Mouse (Mus musculus) megakaryocyte progenitor cell, adult 5-6 weeks (primary cell): ENCODE measurements around the gene Hoxa3. TPM values are rescaled to one million over a fixed set of nuclear protein-coding genes. Genes with fewer than 3 reads are reported as not detected.

Experiments used
- ATAC-seq: replicated peaks from 2 replicates; pipeline ENCODE4 v1.8.0; 2016; ENCODE audit warnings: mild to moderate bottlenecking, moderate TSS enrichment, inconsistent platforms; ENCODE audit not compliant: poor library complexity
- total RNA-seq, 2 experiments: library from RNA; stranded (forward) in 1 of 2; stranded (reverse) in 1 of 2; fragments of 157-497, 149-512 nt in 1 of 2; fragments of 200-1000 nt in 1 of 2; gene quantifications; 2 replicates each; pipeline versions ENCODE4 v1.2.3 to v1.2.4; 2015 to 2017

Hoxa3 gene
- total RNA-seq (2015) (0.59 and 2.1 TPM in 2 replicates), total RNA-seq (2017) (0.37 and 0.42 TPM in 2 replicates)

DNA sequence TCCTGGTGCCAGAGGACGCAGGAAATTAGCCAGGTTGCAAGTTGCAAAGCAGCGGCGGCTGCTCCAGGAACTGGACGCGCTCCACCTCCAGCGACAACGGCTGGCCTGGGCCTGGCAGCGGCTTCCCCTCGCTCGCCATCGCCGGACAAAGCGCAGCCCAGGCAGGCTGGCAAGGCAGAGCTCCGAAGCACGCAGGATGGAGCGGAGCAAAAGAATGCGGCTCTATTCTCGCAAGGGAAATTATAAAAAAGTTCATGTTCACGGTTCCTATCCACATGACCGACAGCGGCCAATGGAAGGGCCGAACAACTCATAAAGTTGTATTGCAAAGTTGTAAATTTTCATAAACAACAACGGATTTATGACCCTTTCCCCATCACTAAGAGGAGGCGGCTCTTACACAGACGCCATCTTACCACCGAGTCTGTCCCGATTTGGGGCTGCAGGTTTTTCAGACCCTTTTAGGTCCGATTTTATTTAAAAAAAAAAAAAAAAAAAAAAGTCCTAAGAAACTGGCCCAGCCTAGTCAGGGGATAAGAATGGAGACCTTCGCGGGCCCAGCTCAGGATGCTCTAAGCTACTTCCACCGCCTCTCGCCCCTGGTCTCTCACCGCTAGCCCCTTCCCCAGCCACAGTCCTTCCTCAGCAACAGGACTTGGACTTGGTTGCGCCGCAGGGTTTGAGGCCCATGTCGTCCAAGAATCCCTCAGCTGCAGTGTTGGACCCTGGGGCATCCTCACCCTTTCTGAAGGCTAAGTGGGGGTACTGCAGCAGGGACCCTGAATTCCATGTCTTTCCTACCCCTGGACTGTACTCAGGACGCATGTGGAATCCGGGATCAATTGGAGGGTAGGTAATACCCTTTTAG is at the start of gene Hoxa3, which contains the start of gene Gm28308:
TSS of gene Hoxa3 (minus strand) at position 218 of the 868 bp plus-strand sequence.
TSS of gene Gm28308 (minus strand) at position 221 of the 868 bp plus-strand sequence.
- peak; percentile 7; the same call in 1 of the 2 replicates for ATAC-seq

DNA sequence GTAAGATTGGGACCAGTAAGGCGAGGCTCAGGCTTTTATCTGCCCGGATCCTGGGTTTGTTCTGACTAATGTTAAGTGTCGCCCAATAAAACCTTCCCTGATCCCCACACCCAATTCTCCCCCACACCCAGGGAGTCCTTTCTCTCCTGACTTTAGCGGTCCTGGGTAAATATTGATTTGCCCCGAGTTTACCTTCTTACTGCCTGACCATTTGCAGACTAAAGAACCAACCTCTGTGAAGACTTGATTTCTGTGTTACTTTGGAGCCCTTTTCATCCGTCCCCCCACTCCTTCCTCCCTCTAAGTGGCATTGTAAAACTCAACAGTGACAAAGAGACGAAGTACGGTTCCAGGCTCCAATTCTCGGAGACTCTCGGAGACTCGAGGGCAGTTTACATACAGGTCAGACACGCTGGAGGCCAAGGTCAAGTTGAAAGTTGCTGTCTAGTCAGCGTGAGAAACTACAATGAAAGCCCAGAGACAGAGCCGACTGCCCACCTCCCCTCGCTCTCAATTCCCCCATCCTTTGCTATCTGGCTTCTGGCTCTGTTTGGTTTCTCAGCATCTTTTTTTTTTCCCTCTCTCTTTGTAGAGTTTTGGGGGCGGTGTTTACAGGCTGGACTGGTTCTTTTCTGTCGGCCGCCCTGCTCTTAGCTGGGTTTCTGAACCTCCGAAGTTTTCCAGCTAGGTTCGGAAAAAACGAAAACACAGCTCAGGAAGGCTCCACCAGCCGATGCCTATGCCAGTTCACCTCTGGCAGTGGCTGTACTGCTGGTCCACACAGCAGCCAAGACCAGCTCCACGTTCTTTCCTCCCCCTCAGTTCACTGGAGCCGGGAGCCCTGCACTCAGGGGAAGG is 49.6 kb upstream of the Hoxa3 start:
- ATAC-seq: no peak

DNA sequence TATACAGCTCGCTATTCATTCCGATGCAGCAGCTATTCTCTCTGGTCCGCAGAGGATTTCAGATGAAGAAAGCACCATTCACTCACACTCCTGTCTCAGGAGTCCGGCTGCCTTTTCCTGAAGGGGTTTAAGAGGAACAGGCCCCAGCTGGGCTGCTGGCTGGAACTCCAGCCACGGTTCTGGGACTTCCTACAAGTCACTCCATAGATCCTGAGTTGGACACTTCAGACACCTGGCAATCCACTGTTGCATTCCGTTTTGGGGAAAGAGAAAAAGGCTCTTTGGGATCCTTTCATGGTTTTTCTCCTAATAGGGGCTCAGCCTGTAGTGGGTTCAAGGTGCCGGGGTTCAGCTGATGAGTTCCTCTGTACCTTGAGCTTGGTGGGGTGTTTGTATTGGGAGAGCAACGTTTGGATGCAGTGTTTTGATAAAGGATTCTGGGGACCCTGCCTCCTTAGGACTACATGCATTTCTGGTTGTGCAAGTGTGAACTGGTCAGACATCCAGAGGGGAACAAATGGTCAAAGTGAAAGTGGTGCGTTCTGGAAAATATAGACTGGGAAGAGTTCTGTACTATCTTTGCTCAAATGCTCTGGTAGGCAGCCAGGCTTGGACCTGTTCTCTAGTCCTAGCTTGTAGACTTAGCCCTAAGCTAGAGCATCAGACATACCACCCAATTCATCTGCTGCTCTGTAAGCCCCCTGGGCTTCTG is 48.8 kb upstream of the Hoxa3 start:
- no peak for ATAC-seq

DNA sequence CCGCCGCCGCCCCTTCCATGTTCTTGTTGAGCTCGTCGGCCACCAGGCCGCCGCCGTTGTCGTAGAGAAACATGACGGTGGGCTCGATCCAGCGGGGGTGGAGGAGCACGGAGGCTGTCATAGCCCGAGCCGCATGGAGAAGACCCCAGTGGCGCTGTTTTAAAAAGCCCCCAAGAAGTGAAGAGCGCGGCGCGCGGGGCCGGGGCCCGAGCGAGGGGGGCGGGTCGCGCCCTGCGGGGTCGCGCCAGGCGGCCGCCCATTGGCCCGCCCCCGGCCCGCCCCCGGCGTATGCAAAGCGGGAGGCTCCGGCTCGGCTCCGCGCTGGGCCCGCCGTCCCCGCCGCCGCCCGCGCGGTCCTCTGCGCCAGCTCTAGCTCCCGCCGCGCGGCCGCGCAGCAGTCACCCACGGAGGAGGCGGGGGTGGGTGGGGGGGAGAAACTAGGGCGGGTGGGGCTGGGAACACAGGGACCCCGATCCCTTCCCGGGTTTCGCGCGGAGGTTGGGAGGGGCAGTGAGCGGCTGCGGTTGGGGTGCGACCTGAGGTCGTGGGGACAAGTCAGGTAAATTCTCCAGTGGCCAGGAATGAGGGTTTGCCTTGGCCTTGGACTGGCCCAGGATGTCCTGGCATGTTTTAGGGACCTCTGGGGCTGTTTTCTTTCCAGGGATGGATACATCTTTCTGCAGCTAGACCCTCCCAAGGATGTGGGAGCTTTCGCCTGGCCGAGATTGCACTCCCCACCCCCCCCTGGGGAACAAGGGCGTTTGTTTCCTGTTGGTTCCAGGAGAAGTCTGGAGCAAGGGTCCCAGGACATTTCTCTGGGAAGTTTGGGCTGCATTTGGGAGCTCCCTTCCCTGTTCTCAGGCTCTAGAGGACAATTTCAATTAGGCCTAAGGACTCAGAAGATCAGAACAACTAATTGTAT is 47.8 kb upstream of the Hoxa3 start, which contains the start of gene Hoxa13:
TSS of gene Hoxa13 (minus strand) at position 227 of the 922 bp plus-strand sequence.
- ATAC-seq: no peak

DNA sequence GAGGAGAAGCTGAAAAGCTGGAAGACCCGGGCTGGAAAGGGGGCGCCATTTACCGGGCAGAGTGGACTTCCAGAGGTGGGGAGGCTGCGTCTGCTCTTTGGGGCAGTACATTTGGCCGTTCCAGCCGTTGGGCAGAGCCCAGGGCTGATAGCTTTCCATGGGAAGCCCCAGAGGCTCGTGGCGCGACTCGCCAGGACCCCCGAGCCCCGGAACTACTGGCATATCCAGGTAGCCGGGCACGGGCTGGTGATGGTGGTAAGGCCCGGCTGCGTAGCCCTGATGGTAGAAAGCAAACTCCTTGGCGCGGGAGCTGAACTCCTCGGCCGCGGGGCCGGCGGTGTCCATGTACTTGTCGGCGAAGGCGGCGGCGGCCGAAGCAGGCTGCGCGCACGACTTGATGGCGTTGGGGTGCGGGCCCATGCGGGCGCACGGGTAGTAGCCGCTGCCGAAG is 46.7 kb upstream of the Hoxa3 start:
- ATAC-seq: no peak

DNA sequence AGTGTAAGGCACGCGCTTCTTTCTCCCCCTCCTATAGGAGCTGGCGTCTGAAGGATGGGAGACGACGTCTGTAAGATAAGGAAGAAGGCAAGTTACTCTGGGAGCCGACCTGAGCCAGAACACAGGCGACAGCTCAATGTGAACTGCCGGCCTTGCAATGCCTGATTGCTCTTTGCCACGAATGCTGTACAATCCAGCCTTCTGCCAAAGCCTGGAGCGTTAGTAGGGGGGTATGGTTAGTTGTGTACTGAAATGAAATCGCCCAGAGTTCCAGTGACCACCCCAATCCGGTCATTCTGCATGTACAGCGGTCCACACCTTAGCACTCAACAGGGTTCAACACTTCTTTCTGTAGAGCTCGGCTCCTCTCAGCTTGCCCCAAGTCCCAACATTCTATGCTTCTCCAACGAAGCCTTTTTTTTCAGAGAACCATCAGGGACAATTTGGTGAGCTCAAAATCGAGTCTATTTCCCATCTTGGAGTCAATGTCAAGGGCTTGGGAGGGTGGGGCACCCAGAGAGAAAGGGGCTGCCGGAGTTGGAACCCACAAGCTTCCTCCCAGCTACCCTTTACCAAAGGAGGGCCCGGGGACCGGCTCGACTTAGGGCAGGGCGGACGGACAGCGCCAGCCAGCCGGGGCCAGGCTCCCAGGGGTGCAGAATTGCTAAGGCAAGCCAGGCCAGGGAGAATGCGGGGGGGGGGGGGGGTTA is 46.1 kb upstream of the Hoxa3 start:
- ATAC-seq: no peak

DNA sequence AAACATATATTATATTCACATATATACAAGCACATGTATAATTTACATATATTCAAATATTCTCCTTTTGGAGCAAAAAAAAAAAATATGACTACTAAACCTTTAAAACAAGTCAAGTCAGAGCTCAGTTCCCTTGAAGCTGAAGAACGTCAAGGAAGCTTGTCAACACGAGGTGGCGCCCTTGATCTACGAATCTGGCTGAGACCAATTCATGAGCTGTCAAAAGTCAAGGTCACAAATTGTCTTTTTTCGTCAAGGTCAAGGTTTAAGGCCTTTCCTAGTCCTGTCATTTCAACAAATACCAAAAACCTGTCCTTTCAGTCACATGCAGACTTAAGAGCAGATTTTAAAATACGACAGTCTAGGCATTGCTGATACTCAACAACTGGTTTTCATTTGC is 43.8 kb upstream of the Hoxa3 start:
- ATAC-seq: peak; percentile 80

DNA sequence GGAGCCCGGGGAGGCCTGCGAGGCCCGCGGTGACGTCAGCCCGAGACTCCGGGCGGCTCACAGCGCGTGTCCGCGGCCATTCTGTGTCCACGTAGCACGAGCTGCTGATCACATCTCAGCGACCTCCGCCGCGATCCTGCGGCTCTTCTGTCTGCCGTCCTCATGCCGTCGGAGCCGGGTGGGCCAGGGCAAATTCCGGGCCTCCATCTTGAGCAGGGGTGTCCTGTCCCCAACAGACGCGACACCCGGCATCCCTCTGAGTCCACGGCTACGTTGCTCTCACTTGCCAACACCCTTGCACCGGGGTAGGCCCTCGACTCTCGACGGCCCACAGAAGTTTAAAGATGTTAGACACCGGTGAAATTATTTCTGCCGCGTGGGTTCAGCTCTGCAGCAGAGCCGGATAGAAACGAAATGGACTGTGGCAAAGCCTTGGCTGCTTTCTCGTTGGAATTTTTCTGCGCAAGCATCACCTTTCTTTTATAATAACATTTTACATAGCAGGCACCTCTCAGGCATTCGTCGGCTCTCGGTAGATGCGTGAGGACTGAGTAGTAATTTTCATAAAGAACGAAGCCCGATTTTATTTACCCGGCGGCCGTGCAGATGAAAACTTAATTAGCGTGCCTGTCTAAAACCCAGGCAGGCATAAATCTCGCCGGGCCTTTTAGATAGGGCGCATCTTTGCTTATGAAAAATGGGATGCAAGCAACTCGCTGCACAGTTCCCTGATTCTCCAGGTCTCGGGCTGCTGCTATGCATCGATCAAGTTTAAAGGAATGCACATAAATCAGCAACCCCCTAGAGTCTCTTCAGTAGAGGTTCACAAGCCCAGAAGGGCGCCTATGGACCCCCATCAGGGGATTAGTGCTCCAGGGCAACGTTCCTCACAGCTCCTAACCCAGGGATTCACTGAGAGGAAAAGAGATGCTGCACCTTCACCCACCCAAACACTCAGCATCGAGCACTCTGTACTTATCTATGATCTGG is 40.7 kb upstream of the Hoxa3 start:
- ATAC-seq: no peak

DNA sequence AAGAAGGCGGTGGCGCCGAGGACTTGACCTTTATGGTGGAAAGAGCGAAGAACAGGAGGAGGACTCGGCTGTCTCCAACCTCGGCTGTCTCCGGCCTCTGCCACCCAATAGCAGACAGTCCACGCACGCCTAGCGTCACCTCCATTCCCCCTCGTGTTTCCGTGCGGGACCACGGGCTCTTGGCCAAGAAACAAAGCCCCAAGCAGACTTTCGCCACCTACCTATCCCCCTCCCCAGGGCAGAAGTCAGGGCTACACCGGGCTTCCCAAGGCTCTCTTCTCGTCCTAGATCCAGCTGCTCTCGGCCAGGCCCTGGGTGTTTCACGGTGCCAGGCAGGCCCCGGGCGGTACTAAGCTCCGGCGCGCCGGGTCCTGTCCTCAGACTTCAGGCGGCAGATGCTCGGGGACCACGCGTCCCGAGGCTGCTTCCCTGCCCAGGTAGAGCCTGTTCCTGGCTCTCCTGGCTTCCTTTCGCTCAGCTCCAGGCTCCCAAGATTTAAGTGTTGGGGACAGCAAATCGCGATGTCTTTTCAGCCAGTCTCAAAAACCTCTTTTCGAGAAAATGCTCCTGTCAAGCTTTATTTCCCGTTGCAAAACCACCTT is 39.7 kb upstream of the Hoxa3 start:
- ATAC-seq: no peak

DNA sequence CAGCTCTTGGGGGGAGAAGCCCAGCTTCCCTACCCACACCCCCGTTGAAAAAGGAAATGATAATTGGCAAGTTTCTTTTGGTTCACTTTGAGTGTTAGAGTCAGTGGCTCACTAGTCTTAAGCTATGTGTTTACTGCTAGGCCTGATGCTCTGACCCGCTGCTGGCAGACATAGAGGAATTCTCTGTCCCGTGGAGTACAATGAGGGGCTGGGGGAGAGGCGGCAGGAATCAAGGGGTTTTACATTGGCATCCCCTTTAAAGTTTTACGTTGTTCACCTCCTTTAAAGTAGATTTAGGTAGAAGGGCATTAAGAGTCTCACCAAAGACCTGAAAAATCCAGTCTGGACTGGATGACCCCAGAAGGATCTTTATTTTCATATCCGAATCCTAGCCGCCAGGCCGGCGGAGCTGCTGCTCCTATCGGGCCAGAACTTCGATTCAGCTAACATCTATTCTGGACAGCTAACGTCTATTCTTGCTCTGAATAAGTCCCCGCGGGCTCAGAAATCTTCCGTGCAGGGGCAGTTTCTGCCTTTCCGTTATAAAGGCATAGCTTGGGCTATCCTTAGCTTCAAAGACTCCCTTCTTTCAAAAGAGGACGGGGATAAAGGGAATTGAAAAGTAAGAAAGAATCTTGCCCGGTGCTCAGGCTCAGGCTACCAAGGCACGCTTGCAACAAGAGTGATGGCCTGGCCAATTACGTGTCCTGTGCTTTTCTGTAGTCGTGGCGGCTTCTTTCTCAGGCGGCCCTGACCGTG is 39.1 kb upstream of the Hoxa3 start:
- no peak for ATAC-seq

DNA sequence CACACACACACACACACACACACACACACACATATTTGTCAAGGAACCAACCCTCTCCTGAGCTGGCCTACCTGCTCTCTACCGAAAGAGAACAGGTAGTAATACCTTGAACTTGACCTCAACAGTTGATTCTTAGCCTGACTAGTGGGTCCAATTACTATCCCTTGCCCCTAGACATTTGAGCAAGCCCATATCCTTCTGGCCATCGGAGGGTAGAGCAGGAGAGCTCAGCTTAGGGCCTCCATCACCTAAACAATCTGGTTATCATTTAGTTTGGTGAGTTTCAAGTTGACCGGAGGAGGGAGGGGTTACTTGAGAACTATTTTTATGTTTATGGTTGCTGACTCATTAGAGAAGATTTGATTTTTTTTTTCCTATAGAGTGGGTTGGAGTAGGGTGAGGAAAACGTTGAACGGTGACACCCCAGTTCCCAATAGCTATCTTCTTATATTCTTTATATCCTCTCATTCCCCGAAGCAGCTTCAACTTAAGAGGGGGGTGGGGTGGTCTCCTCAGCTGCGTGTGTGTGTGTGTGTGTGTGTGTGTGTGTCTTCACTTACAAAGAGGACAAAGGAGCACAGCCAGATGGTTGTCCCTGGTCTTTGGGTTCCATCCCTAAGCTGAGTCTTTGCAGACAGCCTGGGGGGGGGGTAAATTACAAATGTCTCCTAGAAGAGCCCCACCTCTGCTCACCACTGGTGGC is 38.2 kb upstream of the Hoxa3 start:
- ATAC-seq: no peak

DNA sequence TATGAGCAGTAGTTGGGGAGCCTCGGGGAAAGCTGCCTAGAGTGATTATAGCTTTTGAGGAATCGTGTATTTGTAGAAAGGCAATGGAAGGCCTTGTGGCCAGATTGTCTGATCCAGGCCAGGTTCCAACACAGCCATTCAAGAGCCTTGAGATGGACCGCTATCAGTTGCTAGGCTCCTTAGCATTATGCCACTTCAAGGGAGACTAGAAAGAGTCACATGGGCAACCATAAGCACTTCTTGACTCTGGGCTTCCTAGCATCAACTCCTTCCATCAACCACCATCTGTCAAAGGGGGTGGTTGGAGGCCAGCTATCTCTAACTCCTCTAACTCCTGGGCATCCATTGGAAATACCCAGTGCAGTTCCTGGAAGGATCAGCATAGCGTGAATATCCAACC is 36.7 kb upstream of the Hoxa3 start:
- ATAC-seq: no peak

DNA sequence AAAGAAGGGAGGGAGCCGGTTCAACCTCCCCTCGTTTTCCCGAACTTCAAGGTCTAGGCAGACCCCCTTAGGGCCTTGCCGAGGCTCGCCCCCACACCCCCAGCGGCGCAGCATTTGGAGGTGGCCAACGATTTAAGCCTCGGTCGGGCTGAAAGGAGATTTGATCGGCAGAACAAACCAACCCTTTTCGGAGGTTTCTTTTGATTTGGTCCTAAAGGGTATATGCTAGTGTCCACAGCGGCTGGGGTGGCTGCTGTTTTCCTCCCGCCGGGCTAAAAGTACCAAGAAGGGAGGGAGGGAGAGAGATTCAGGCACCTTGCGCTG is 36.2 kb upstream of the Hoxa3 start:
- no peak for ATAC-seq

DNA sequence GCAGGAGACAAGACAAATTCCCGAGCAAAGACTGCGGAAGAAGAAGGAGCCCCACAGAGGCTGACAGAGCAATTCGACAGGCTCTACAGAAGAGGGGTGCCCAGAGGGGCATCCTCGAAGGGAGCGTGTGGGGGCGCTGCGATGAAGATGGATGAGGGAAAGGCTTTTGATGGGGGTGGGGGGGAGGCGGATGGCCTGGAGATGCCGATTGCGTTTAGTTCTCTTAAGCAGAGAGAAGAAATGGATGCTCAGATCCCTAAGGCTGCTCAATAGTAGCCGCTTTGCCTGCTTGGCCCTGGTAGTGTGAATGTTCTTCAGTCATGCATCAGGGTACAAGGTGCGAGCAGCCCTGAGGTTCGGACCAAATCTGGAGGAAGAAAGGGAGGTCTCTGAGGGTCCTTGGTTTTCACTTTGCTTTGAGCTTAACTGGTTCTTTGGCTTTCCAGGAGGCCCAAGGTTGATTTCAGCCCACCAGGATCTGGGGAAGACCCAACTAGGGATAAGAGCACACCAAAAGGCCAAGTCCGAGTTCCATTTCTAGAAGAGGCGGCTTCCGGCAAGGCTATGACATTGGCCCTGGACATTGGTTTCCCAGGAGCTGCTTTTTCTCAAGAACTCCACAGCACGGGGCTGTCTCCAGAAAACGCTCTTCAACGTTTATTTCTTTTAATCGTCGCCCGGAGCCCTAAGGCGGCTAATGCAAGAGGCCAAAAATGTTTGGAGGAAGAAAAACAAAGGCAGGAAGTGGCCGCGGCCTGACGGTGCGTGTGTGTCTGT is 35.7 kb upstream of the Hoxa3 start:
- ATAC-seq: no peak

DNA sequence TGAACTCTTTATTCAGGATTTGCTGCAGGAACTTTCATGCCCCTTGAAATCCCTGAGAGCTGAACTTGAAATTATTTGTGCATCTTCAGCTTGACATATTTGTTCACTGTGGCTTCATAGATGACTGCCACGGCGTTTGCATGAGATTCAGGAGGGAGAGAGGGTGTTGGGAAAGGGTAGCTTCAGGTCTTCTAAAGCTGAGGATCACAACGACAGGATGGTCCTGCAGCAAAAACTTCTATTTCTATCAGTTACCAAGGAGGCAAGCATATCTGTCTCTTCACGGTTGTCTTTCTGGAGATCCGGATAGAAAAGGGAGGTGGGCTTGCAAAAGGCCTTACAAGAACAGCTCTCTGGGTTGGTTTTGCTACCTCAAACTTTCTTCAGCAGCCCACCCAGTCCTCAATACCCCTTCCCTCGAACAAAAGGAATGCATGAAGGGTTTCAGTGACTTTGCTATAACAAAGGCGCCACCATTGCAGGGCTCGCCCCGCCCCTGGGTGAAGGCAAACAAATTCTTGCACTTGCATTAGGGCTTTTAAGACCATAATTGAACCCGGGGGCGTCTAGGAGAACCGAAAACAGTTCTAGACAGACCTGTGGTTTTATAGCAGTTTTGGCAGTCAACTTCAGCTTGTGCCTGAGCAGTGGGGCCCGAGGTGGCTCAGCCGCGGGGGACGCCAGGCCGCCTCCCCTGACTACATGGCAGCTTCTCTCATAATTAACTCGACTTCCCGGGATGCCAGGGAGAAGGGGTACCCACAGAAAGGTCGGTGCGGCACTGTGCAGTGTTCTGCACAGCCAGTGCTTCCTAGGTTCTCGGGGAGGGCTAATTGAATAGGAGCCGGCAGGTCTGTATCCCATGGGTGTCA is 34.9 kb upstream of the Hoxa3 start:
- no peak for ATAC-seq
